In the genomic region with DNA sequence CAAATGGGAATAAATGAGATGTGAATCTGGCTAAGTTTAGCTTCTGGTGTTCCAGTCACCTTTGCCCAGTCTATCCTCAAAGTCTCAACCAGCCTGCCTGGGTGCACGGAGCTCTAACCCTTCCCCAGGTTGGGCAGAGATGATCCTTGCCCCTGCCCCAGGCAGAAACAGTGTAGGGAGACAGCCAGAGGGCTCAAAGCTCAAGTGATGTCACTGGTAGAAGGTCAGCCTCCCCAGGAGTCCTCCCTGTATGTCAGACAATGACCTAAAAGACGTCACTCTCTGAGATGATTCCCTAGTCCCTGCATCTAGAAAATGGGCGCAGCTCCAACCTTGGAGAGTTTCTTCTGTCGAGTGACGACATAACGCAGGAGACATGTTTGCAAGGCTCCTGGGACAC, we compare ENCODE assay signal across 36 mouse cellular contexts. TPM values are rescaled to one million over a fixed set of nuclear protein-coding genes. Genes with fewer than 3 reads are reported as not detected.
DNase-seq lines count a peak whose midpoint lies in the region; ATAC-seq and TF ChIP-seq lines count a peak whose summit lies in the region.
"Had no signal": no experiment of that assay in that cellular context is flagged by ENCODE, and none has a peak within 500 bp of the region (broad histone marks: within the 10 kb centered on the region; RNA-seq: fewer than 3 reads in every experiment).

No protein-coding gene starts in this region.

- no peak overlapping the region for H3K4me2 ChIP-seq in kidney, embryonic 15.5 days
- H3K4me2 ChIP-seq: embryonic facial prominence, embryonic 12.5 days; heart, embryonic 12.5 days; hindbrain, embryonic 13.5 days; midbrain, embryonic 13.5 days had no signal

- DNase-seq in kidney, adult 2 months: peak; percentile 88
- DNase-seq in kidney, adult 9 months: peak; percentile 91
- no peak for DNase-seq in layer of hippocampus, adult 2 months (ENCODE audit: low spot score in 2 of 2)
- DNase-seq in frontal cortex, adult 2 months (ENCODE audit: extremely low spot score in 1 of 2, low spot score in 1 of 2): no peak
- DNase-seq in thymus, postnatal 25 days: no peak
- DNase-seq: adrenal gland, postnatal 25 days; cerebellum, adult 11-12 months; cerebellum, adult 9-11 months; embryo, embryonic 11 days; heart, adult 2 months; heart, postnatal 4 days; liver; lung, adult 2 months; lung, postnatal 10 days; right cerebral cortex, postnatal 25 days; thymus, postnatal 14 days had no signal

- H3K9me3 ChIP-seq in kidney, embryonic 15.5 days (replicated peaks): no peaks in the 10 kb centered on the region
- H3K9me3 ChIP-seq: embryonic facial prominence, embryonic 12.5 days; heart, embryonic 12.5 days; hindbrain, embryonic 13.5 days; midbrain, embryonic 13.5 days had no signal

- H3K9ac ChIP-seq in kidney, embryonic 15.5 days: no peak overlapping the region
- H3K9ac ChIP-seq: embryonic facial prominence, embryonic 12.5 days; heart, embryonic 12.5 days; hindbrain, embryonic 13.5 days; liver, embryonic 14.5 days; midbrain, embryonic 13.5 days had no signal

- no peak for TF ChIP-seq POLR2A in kidney, adult 2 months (IDR thresholded peaks at IDR 0.05; ENCODE audit: low read depth, low read length)
- no peak for TF ChIP-seq POLR2A in small intestine, adult 2 months (IDR thresholded peaks at IDR 0.05; ENCODE audit: low read depth, low read length)

- 65% methylated on average over 6 of the region's 6 CpGs for whole genome bisulfite sequencing in kidney, adult 2 months
- 74% methylated on average over 6 of the region's 6 CpGs for WGBS in kidney, embryonic 15.5 days
- 43% methylated on average over 6 of the region's 6 CpGs for WGBS in small intestine, adult 2 months

- H3K36me3 ChIP-seq in kidney, adult 2 months (ENCODE audit: control insufficient read depth, insufficient read depth, low read length): no peaks in the 10 kb centered on the region
- no peaks in the 10 kb centered on the region for H3K36me3 ChIP-seq in kidney, embryonic 15.5 days
- H3K36me3 ChIP-seq in small intestine, adult 2 months (ENCODE audit: control insufficient read depth, insufficient read depth, low read length): no peaks in the 10 kb centered on the region
- H3K36me3 ChIP-seq: embryonic facial prominence, embryonic 12.5 days; heart, embryonic 12.5 days; hindbrain, embryonic 13.5 days; midbrain, embryonic 13.5 days had no signal

- no peak for TF ChIP-seq CTCF in kidney, adult 2 months (conservative IDR thresholded peaks at IDR 0.05; ENCODE audit: insufficient read depth, insufficient read length, low read depth, low read length)
- no peak for TF ChIP-seq CTCF in small intestine, adult 2 months (IDR thresholded peaks at IDR 0.05; ENCODE audit: extremely low read depth, insufficient read length, insufficient replicate concordance, low read depth, low read length)
- no peak for TF ChIP-seq CTCF in layer of hippocampus, adult 2 months (conservative IDR thresholded peaks at IDR 0.05)

- H3K27ac ChIP-seq in kidney, adult 2 months (ENCODE audit: insufficient read depth, low read depth, low read length): peak overlapping the region; percentile 41; the same call in 1 of the 2 replicates
- no peak overlapping the region for H3K27ac ChIP-seq in kidney, embryonic 15.5 days
- H3K27ac ChIP-seq in small intestine, adult 2 months (ENCODE audit: insufficient read depth, low read depth, low read length): peak overlapping the region; percentile 94
- no peak overlapping the region for H3K27ac ChIP-seq in layer of hippocampus, adult 2 months
- H3K27ac ChIP-seq: embryonic facial prominence, embryonic 12.5 days; heart, adult 2 months; hindbrain, embryonic 13.5 days; liver, embryonic 14.5 days; macrophage; midbrain, embryonic 13.5 days had no signal

- peaks cover 5% of the 10 kb centered on the region; the same call in 1 of the 2 replicates for H3K4me1 ChIP-seq in kidney, adult 2 months (ENCODE audit: control insufficient read depth, insufficient read depth, low read length)
- H3K4me1 ChIP-seq in kidney, embryonic 15.5 days: no peaks in the 10 kb centered on the region; the same call in 1 of the 2 replicates
- H3K4me1 ChIP-seq in small intestine, adult 2 months (ENCODE audit: control insufficient read depth, insufficient read depth, insufficient read length, low read length): peaks cover 27% of the 10 kb centered on the region
- H3K4me1 ChIP-seq: embryonic facial prominence, embryonic 12.5 days; heart, embryonic 12.5 days; midbrain, embryonic 13.5 days had no signal

- no peaks in the 10 kb centered on the region for H3K27me3 ChIP-seq in kidney, adult 2 months (replicated peaks; ENCODE audit: control insufficient read depth, insufficient read depth, low read length)
- no peaks in the 10 kb centered on the region for H3K27me3 ChIP-seq in kidney, embryonic 15.5 days
- no peaks in the 10 kb centered on the region for H3K27me3 ChIP-seq in small intestine, adult 2 months (ENCODE audit: control insufficient read depth, insufficient read depth, low read length)
- H3K27me3 ChIP-seq: embryonic facial prominence, embryonic 12.5 days; heart, embryonic 12.5 days; hindbrain, embryonic 13.5 days; midbrain, embryonic 13.5 days; Patski had no signal

- no peak for ATAC-seq in kidney, embryonic 15.5 days (replicated peaks; ENCODE audit: low FRiP score)
- ATAC-seq: forebrain, embryonic 14.5 days; midbrain, embryonic 13.5 days; Patski had no signal

- no peak overlapping the region for H3K4me3 ChIP-seq in kidney, adult 2 months (ENCODE audit: insufficient read depth, low read depth, low read length)
- H3K4me3 ChIP-seq in kidney, embryonic 15.5 days (replicated peaks): no peak overlapping the region
- H3K4me3 ChIP-seq in small intestine, adult 2 months (ENCODE audit: low read depth, low read length): no peak overlapping the region
- H3K4me3 ChIP-seq in layer of hippocampus, adult 2 months: no peak overlapping the region
- H3K4me3 ChIP-seq: embryonic facial prominence, embryonic 12.5 days; heart, adult 2 months; heart, embryonic 12.5 days; hindbrain, embryonic 13.5 days; midbrain, embryonic 13.5 days had no signal

RNA-seq across cellular contexts. Expression of gene Lmtk2, which starts 14.5 kb away (rescaled TPM):
- 29.9 and 30.6 TPM in 2 replicates for polyA plus RNA-seq in kidney, adult 2 months (2012; rRNA removed)
- 5.4 and 5.8 TPM in 2 replicates for polyA plus RNA-seq in kidney, embryonic 15.5 days (2015; fragmentation: Nextera tagmentation; extraction: Ambion mirVana)
- polyA plus RNA-seq in small intestine, adult 2 months (2012; rRNA removed): 17.7 and 33.7 TPM in 2 replicates
- total RNA-seq in layer of hippocampus, adult 2 months (2021): 10 to 100 TPM; 87.7 to 91.1 TPM
- 57.8 and 60.6 TPM in 2 replicates for polyA plus RNA-seq in frontal cortex, adult 2 months (2012; rRNA removed)

RNA-seq across cellular contexts. Expression of gene Ocm, which starts 59.2 kb away (rescaled TPM):
- polyA plus RNA-seq in kidney, adult 2 months (2012; rRNA removed): not detected in 2 replicates
- polyA plus RNA-seq in kidney, embryonic 15.5 days (2015; fragmentation: Nextera tagmentation; extraction: Ambion mirVana): 5.0 TPM in 2 replicates
- polyA plus RNA-seq in small intestine, adult 2 months (2012; rRNA removed): 1.0 and 10.3 TPM in 2 replicates
- not detected for total RNA-seq in layer of hippocampus, adult 2 months (2021)
- polyA plus RNA-seq in frontal cortex, adult 2 months (2012; rRNA removed): 1.1 and 1.8 TPM in 2 replicates
- total RNA-seq: adrenal gland, postnatal 25 days; gastrocnemius, adult 18-20 months; gastrocnemius, postnatal 4 days; heart, adult 2 months; heart, postnatal 4 days; megakaryocyte-erythroid progenitor cell, adult 5-6 weeks; MEL; monocyte, adult 5-6 weeks had no signal
- polyA plus RNA-seq: embryonic facial prominence, embryonic 12.5 days; forebrain, embryonic 14.5 days; heart, adult 2 months; heart, embryonic 12.5 days; heart, postnatal 0 days; hindbrain, embryonic 13.5 days; intestine, embryonic 16.5 days; limb, embryonic 11.5 days; liver, embryonic 14.5 days; lung, adult 2 months; macrophage; midbrain, embryonic 13.5 days; neural tube, embryonic 14.5 days; Patski; spleen, adult 2 months had no signal

Comparison
In these comparisons a context has a peak if more than half of its experiments do, and no peak if none do; other contexts are left out.
1. H3K27ac ChIP-seq: peak in kidney, adult 2 months (single experiment) and small intestine, adult 2 months (single experiment); none in kidney, embryonic 15.5 days (single experiment) and layer of hippocampus, adult 2 months (single experiment).
2. DNase-seq: peak in kidney, adult 2 months (single experiment) and kidney, adult 9 months (single experiment); none in layer of hippocampus, adult 2 months (0 of 2), frontal cortex, adult 2 months (0 of 2) and thymus, postnatal 25 days (single experiment).